Mouse (Mus musculus) gastrocnemius, adult 8-10 months (tissue): Measurements from ENCODE around the gene Erap1. TPM values are rescaled to one million over a fixed set of nuclear protein-coding genes. Genes with fewer than 3 reads are reported as not detected.
"Not testable (repeated sequence)": the region's sequence is repeated elsewhere in the genome, so short reads cannot be mapped to it uniquely, and the experiment has no call there.

Source experiments
- DNase-seq, 2 experiments: peaks; one replicate each; pipeline ENCODE4 v3.0.0; 2022; ENCODE audit warnings: low spot score in 2 of 2
- total RNA-seq, 4 experiments: library from RNA; stranded (reverse); gene quantifications; 2 replicates each; pipeline ENCODE4 v1.2.4; 2022

The Erap1 gene
- 10 to 100 TPM; 26.6 to 30.7 (median 27.7) TPM for total RNA-seq

- no peak for DNase-seq
Measured at GRCm38 (mm10) chr13:74638793-74639711, at the start of gene Erap1. TSS of gene Erap1 (plus strand) at chr13:74639568.

GRCm38 (mm10) chr13:74591401-74591821, 48.0 kb upstream of the Erap1 start:
- not testable (repeated sequence) for DNase-seq

GRCm38 (mm10) chr13:74591828-74592227, 47.5 kb upstream of the Erap1 start:
- DNase-seq, result not testable (repeated sequence)

GRCm38 (mm10) chr13:74597022-74597421, 42.3 kb upstream of the Erap1 start:
- not testable (repeated sequence) for DNase-seq

- DNase-seq, result not testable (repeated sequence)
Measured at GRCm38 (mm10) chr13:74601776-74602175, 37.6 kb upstream of the Erap1 start.

GRCm38 (mm10) chr13:74617163-74618019, 22.0 kb upstream of the Erap1 start:
- peak; percentile 39 to 68 for DNase-seq

GRCm38 (mm10) chr13:74632327-74632726, 7.0 kb upstream of the Erap1 start:
- no peak for DNase-seq

- DNase-seq, result no peak
Measured at GRCm38 (mm10) chr13:74632857-74633256, 6.5 kb upstream of the Erap1 start.

- peak; percentile 67 to 79 for DNase-seq
Measured at GRCm38 (mm10) chr13:74639712-74640522, 549 bp downstream of the Erap1 start.

- DNase-seq, result not testable (repeated sequence)
Measured at GRCm38 (mm10) chr13:74640523-74640920, 1.2 kb downstream of the Erap1 start.

- no peak for DNase-seq
Measured at GRCm38 (mm10) chr13:74695497-74696193, 56.3 kb downstream of the Erap1 start.

GRCm38 (mm10) chr13:74696225-74696624, 56.9 kb downstream of the Erap1 start:
- DNase-seq, result no peak

GRCm38 (mm10) chr13:74719002-74719401, 79.6 kb downstream of the Erap1 start:
- DNase-seq, result no peak

- DNase-seq, result no peak
Measured at GRCm38 (mm10) chr13:74733726-74734125, 94.4 kb downstream of the Erap1 start.

GRCm38 (mm10) chr13:74735834-74736233, 96.5 kb downstream of the Erap1 start:
- no peak for DNase-seq

GRCm38 (mm10) chr13:74736396-74736795, 97.0 kb downstream of the Erap1 start:
- no peak for DNase-seq
